Mouse (Mus musculus) heart, embryonic 14.5 days (tissue): ENCODE results near the gene Aig1. TPM values are rescaled to one million over a fixed set of nuclear protein-coding genes. Genes with fewer than 3 reads are reported as not detected.
A peak's percentile ranks its signal among the peaks of the same experiment; 100 is the strongest.

Source experiments
- ATAC-seq: fragments of 200-750 bp; cut with Nextera tagmentation; 2 replicates; pipeline ENCODE4 v1.8.0; 2017; ENCODE audit warnings: low read depth, moderate TSS enrichment; ENCODE audit not compliant: insufficient number of reproducible peaks, insufficient read depth, low FRiP score
- H3K27ac ChIP-seq, 2 experiments: fragments of 200-500 bp in 1 of 2; fragments of 300-500 bp in 1 of 2; sonication (generic) in 1 of 2; replicated peaks in 1 of 2; 2 replicates each; pipeline ENCODE4 v1.5.1; 2012 to 2014; ENCODE audit warnings: low read depth in 2 of 2, low read length in 2 of 2, control low read depth in 1 of 2, mild to moderate bottlenecking in 1 of 2, mixed read lengths in 1 of 2; ENCODE audit not compliant: control insufficient read depth in 1 of 2, insufficient read depth in 1 of 2
- H3K27me3 ChIP-seq: fragments of 300-500 bp; sonication (generic); 2 replicates; pipeline ENCODE4 v1.6.1; 2014; ENCODE audit warnings: mild to moderate bottlenecking, low read length, control low read depth; ENCODE audit not compliant: control insufficient read depth, insufficient read depth
- H3K36me3 ChIP-seq: fragments of 300-500 bp; sonication (generic); 2 replicates; pipeline ENCODE4 v1.6.1; 2014; ENCODE audit warnings: mild to moderate bottlenecking, control low read depth, low read length, mixed read lengths; ENCODE audit not compliant: control insufficient read depth, insufficient read depth
- H3K4me1 ChIP-seq, 2 experiments: fragments of 200-500 bp in 1 of 2; fragments of 300-500 bp in 1 of 2; sonication (generic) in 1 of 2; 2 replicates each; pipeline ENCODE4 v1.6.1; 2012 to 2014; ENCODE audit warnings: low read length in 2 of 2, control low read depth in 1 of 2, mixed read lengths in 1 of 2; ENCODE audit not compliant: control insufficient read depth in 2 of 2, insufficient read depth in 2 of 2
- H3K4me2 ChIP-seq: fragments of 300-500 bp; sonication (generic); 2 replicates; pipeline ENCODE4 v1.6.1; 2014; ENCODE audit warnings: mild to moderate bottlenecking, low read length
- H3K4me3 ChIP-seq, 2 experiments: fragments of 200-500 bp in 1 of 2; fragments of 300-500 bp in 1 of 2; sonication (generic) in 1 of 2; 2 replicates each; pipeline ENCODE4 v1.5.1; 2012 to 2014; ENCODE audit warnings: low read length in 2 of 2, mild to moderate bottlenecking in 2 of 2, control low read depth in 1 of 2, low read depth in 1 of 2, moderate library complexity in 1 of 2; ENCODE audit not compliant: control insufficient read depth in 1 of 2, insufficient read depth in 1 of 2
- H3K9ac ChIP-seq: fragments of 300-500 bp; sonication (generic); 2 replicates; pipeline ENCODE4 v1.6.1; 2014; ENCODE audit warnings: mild to moderate bottlenecking, low read length
- H3K9me3 ChIP-seq: fragments of 300-500 bp; sonication (generic); 2 replicates; pipeline ENCODE4 v1.6.1; 2016; ENCODE audit warnings: low read length, control low read depth; ENCODE audit not compliant: control insufficient read depth
- WGBS: fragments of 180-500 bp; shearing (Covaris S2); extraction: QIAGEN DNeasy Blood & Tissue Kit; methylation state at CpG from one replicate; pipeline ENCODE4 v1.1.7; 2014; 5-methylcytosine and 5-hydroxymethylcytosine counted together
- polyA plus RNA-seq: library from polyadenylated mRNA; unstranded; fragments of >200 nt; fragmentation: Nextera tagmentation; extraction: Ambion mirVana; gene quantifications from 2 replicates; pipeline ENCODE4 v1.2.1, GENCODE M21; 2014

Aig1 gene
- polyA plus RNA-seq, 1 experiment from 2014 or later: 81.6 TPM

GRCm38 (mm10) chr10:13866391-13866790, 2.4 kb downstream of the Aig1 start:
- Histone ChIP-seq H3K4me3 (no peak overlapping the region), H3K4me2 (peak overlapping the region; percentile 72), H3K36me3 (no peaks in the 10 kb centered on the region), H3K27ac (peak overlapping the region; percentile 52 to 71; a peak in 3 of 4 replicates), H3K4me1 (peaks cover 8 to 39% of the 10 kb centered on the region in 2 experiments), H3K27me3 (no peaks in the 10 kb centered on the region), H3K9me3 (no peaks in the 10 kb centered on the region), H3K9ac (peak overlapping the region; percentile 44; the same call in 1 of the 2 replicates)
- no peak for ATAC-seq
- 19% methylated on average over 4 of the region's 4 CpGs for WGBS

- Histone ChIP-seq H3K4me1 (peaks cover 7 to 31% of the 10 kb centered on the region in 2 experiments), H3K4me2 (peak overlapping the region; percentile 58), H3K9me3 (no peaks in the 10 kb centered on the region), H3K4me3 (peak overlapping the region; percentile 1 to 22; a peak in 3 of 4 replicates), H3K36me3 (no peaks in the 10 kb centered on the region), H3K27ac (peak overlapping the region; percentile 78), H3K9ac (peak overlapping the region; percentile 62), H3K27me3 (no peaks in the 10 kb centered on the region)
- ATAC-seq: peak; percentile 21; the same call in 1 of the 2 replicates
- WGBS: 18% methylated on average over 11 of the region's 11 CpGs
These were observed 7.5 kb downstream of the Aig1 start for GRCm38 (mm10) chr10:13861115-13861909.

- Histone ChIP-seq H3K4me3 (no peak overlapping the region), H3K9ac (no peak overlapping the region), H3K4me2 (no peak overlapping the region), H3K9me3 (no peaks in the 10 kb centered on the region), H3K36me3 (peaks cover 4% of the 10 kb centered on the region; the same call in 1 of the 2 replicates), H3K4me1 (peaks cover 5 to 21% of the 10 kb centered on the region in 2 experiments; a peak in 3 of 4 replicates), H3K27ac (no peak overlapping the region), H3K27me3 (no peaks in the 10 kb centered on the region)
- WGBS: 62% methylated on average over 7 of the region's 7 CpGs
- ATAC-seq: no peak
These were observed 12.3 kb downstream of the Aig1 start for GRCm38 (mm10) chr10:13856438-13856837.

GRCm38 (mm10) chr10:13855969-13856368, 12.8 kb downstream of the Aig1 start:
- Histone ChIP-seq H3K4me1 (peaks cover 5 to 17% of the 10 kb centered on the region in 2 experiments; a peak in 3 of 4 replicates), H3K4me3 (no peak overlapping the region), H3K27me3 (no peaks in the 10 kb centered on the region), H3K27ac (no peak overlapping the region), H3K4me2 (no peak overlapping the region), H3K9ac (no peak overlapping the region), H3K9me3 (no peaks in the 10 kb centered on the region), H3K36me3 (peaks cover 4% of the 10 kb centered on the region; the same call in 1 of the 2 replicates)
- 83% methylated on average over 7 of the region's 7 CpGs for WGBS
- no peak for ATAC-seq

GRCm38 (mm10) chr10:13855111-13855510, 13.7 kb downstream of the Aig1 start:
- no peak for ATAC-seq
- WGBS: 82% methylated on average over 3 of the region's 3 CpGs

GRCm38 (mm10) chr10:13850071-13850470, 18.7 kb downstream of the Aig1 start:
- no peak overlapping the region for H3K4me3 ChIP-seq
- H3K27ac ChIP-seq: no peak overlapping the region
- no peak for ATAC-seq
- H3K4me1 ChIP-seq: peaks cover 3 to 5% of the 10 kb centered on the region in 2 experiments; a peak in 2 of 4 replicates
- H3K9me3 ChIP-seq: no peaks in the 10 kb centered on the region
- no peaks in the 10 kb centered on the region for H3K27me3 ChIP-seq
- H3K9ac ChIP-seq: no peak overlapping the region
- H3K36me3 ChIP-seq: peaks cover 4% of the 10 kb centered on the region; the same call in 1 of the 2 replicates
- H3K4me2 ChIP-seq: no peak overlapping the region
- 76% methylated on average over 3 of the region's 3 CpGs for WGBS

More at GRCm38 (mm10) chr10:13855111-13855510, 13.7 kb downstream of the Aig1 start:
- H3K9me3 ChIP-seq: no peaks in the 10 kb centered on the region
- H3K4me2 ChIP-seq: no peak overlapping the region
- H3K27ac ChIP-seq: no peak overlapping the region
- H3K4me3 ChIP-seq: no peak overlapping the region
- no peaks in the 10 kb centered on the region for H3K27me3 ChIP-seq
- H3K9ac ChIP-seq: no peak overlapping the region
- peaks cover 5 to 15% of the 10 kb centered on the region in 2 experiments; a peak in 3 of 4 replicates for H3K4me1 ChIP-seq
- H3K36me3 ChIP-seq: peaks cover 4% of the 10 kb centered on the region; the same call in 1 of the 2 replicates

- WGBS: 66% methylated on average over 2 of the region's 2 CpGs
These were observed 19.6 kb downstream of the Aig1 start for GRCm38 (mm10) chr10:13849205-13849604.

More at GRCm38 (mm10) chr10:13849205-13849604, 19.6 kb downstream of the Aig1 start:
- Histone ChIP-seq H3K4me2 (no peak overlapping the region), H3K4me1 (peaks cover 3 to 5% of the 10 kb centered on the region in 2 experiments; a peak in 2 of 4 replicates), H3K27me3 (no peaks in the 10 kb centered on the region), H3K27ac (no peak overlapping the region), H3K9ac (no peak overlapping the region), H3K36me3 (peaks cover 4% of the 10 kb centered on the region; the same call in 1 of the 2 replicates), H3K9me3 (no peaks in the 10 kb centered on the region), H3K4me3 (no peak overlapping the region)
- ATAC-seq: no peak
